Mouse (Mus musculus) bone marrow, adult 2 months (tissue): ENCODE results near the gene Slc6a2. TPM values are rescaled to one million over a fixed set of nuclear protein-coding genes. Genes with fewer than 3 reads are reported as not detected.

Experiments
- H3K27ac ChIP-seq: fragments of 200-500 bp; 2 replicates; pipeline ENCODE4 v1.5.1; 2012; ENCODE audit warnings: low read depth, mild to moderate bottlenecking, control low read depth, inconsistent platforms, low read length; ENCODE audit not compliant: control insufficient read depth, poor library complexity, insufficient read depth
- H3K4me1 ChIP-seq: fragments of 200-500 bp; 2 replicates; pipeline ENCODE4 v1.6.1; 2011; ENCODE audit warnings: low read length; ENCODE audit not compliant: control insufficient read depth, insufficient read depth
- H3K4me3 ChIP-seq: fragments of 200-500 bp; replicated peaks from 2 replicates; pipeline ENCODE3; 2011; ENCODE audit warnings: mild to moderate bottlenecking, low read depth, low read length, control low read depth; ENCODE audit not compliant: control insufficient read depth
- CTCF ChIP-seq: fragments of 200-500 bp; IDR thresholded peaks from 2 replicates; pipeline ENCODE4 v1.5.1; 2011; ENCODE audit warnings: low read length, control low read depth; ENCODE audit not compliant: control insufficient read depth, insufficient read depth
- POLR2A ChIP-seq: fragments of 200-500 bp; IDR thresholded peaks from 2 replicates; pipeline ENCODE4 v1.6.1; 2011; ENCODE audit warnings: low read depth, mild to moderate bottlenecking, control low read depth, low read length, borderline replicate concordance; ENCODE audit not compliant: control insufficient read depth
- WGBS: fragments of 180-500 bp; shearing (Covaris S2); methylation state at CpG from one replicate; pipeline ENCODE4 v1.1.7; 2018; 5-methylcytosine and 5-hydroxymethylcytosine counted together
- polyA plus RNA-seq: library from polyadenylated mRNA; stranded (reverse); fragments of >200 nt; gene quantifications from 2 replicates; pipeline ENCODE4 v1.2.4, GENCODE M21; 2011; ENCODE audit warnings: low replicate concordance; ENCODE audit not compliant: missing spikeins, insufficient read depth, insufficient read length

Gene Slc6a2
- polyA plus RNA-seq, 1 experiment: not detected

DNA sequence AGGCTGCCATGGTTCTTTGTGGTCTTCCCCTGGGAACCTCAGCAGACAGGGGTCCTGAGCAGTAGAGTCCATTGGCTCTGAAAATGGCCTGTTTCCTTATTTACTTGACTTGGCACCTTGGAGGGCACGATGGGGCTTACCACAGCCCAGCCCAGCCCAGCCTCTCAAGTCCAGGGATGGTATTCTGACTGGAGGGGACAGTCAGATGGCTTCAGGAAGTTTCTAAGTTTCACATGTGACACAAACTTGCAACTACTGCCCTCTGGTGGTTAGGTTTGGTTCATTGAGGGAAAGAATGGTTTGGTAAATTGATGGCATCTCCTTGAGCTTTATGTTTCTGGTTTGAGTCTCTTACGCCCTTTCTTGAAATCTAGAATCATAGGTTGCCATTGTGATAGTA, 38.7 kb downstream of the Slc6a2 start:
- H3K4me3 ChIP-seq: no peak overlapping the region
- TF ChIP-seq CTCF (no peak), POLR2A (no peak)
- no peak overlapping the region for H3K27ac ChIP-seq
- no peaks in the 10 kb centered on the region for H3K4me1 ChIP-seq
- WGBS: 41% methylated on average over 2 of the region's 2 CpGs

DNA sequence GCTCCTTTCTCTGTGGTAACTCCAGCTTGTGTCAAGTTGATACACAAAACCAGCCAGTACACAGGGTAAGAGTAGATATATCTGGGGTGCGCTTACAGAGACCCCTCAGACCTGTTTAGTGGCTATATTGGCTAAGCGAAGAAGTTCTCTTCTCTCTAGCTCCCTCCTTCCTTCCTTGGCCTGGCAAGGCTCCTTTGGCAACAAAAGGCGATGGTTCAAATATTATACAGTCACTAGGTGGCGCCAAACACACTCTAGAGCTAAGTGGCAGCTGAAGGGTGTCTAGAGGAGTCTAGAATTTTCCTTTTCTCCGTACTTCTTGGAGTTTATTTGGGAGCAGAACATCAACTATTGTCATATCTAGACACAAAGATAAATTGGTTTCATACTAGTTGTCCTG, 50.4 kb downstream of the Slc6a2 start:
- Histone ChIP-seq H3K27ac (no peak overlapping the region), H3K4me1 (no peaks in the 10 kb centered on the region), H3K4me3 (no peak overlapping the region)
- 17% methylated on average over 5 of the region's 5 CpGs for WGBS
- TF ChIP-seq POLR2A (no peak), CTCF (0 out of 2 replicates have a peak, but pooled peaks have one; percentile 8)

GRCm38 (mm10) chr8:93011439-93011838, 51.6 kb downstream of the Slc6a2 start:
- TF ChIP-seq CTCF (peak; percentile 91), POLR2A (no peak)

DNA sequence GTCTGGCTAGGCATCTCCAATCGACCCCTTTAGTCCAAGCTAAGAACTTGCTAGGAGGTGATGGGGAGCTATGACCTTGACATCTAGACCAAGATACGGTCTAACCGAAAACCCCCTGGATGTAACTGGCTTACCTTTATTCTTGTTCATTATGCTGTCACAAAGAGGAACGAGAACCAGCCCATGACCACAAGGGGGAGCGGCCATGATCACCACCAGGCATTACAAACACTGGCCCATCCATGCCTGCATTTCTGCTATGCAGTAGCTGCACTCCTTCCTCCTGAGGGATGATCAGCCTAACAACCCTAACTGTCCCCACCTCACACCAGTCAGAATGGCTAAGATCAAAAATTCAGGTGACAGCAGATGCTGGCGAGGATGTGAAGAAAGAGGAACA, 52.3 kb downstream of the Slc6a2 start:
- Histone ChIP-seq H3K27ac (no peak overlapping the region), H3K4me1 (no peaks in the 10 kb centered on the region), H3K4me3 (no peak overlapping the region)
- TF ChIP-seq POLR2A (no peak), CTCF (no peak)
- 62% methylated on average over 6 of the region's 6 CpGs for WGBS

More at GRCm38 (mm10) chr8:93011439-93011838, 51.6 kb downstream of the Slc6a2 start:
- Histone ChIP-seq H3K4me1 (no peaks in the 10 kb centered on the region), H3K4me3 (no peak overlapping the region), H3K27ac (no peak overlapping the region)
- WGBS: 7% methylated on average over 9 of the region's 9 CpGs

DNA sequence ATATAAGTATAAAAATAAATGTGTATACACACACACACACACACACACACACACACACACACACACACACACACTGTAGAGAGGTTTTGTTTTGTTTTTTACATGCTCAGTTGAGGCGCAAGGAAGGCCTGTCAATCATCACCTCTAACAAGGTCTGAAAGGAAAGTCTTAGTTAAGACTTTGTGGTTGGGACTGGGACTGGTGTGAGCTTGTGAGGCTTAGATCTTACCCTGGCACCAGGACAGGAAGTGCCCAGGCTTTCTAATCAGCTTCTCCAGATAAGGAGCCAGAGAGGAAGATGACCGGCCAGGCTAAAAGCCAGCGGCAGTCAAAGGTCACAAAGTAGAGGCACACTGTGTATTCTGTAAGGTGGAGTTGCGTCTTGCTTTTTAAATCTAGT, 54.4 kb downstream of the Slc6a2 start:
- Histone ChIP-seq H3K27ac (no peak overlapping the region), H3K4me3 (no peak overlapping the region), H3K4me1 (no peaks in the 10 kb centered on the region)
- TF ChIP-seq POLR2A (no peak), CTCF (no peak)
- 11% methylated on average over 4 of the region's 4 CpGs for WGBS

- 66% methylated on average over 5 of the region's 5 CpGs for WGBS
- no peak for TF ChIP-seq CTCF
- TF ChIP-seq POLR2A: no peak
- Histone ChIP-seq H3K4me1 (no peaks in the 10 kb centered on the region), H3K4me3 (no peak overlapping the region), H3K27ac (no peak overlapping the region)
These were observed 61.9 kb downstream of the Slc6a2 start for GRCm38 (mm10) chr8:93021738-93022137.

DNA sequence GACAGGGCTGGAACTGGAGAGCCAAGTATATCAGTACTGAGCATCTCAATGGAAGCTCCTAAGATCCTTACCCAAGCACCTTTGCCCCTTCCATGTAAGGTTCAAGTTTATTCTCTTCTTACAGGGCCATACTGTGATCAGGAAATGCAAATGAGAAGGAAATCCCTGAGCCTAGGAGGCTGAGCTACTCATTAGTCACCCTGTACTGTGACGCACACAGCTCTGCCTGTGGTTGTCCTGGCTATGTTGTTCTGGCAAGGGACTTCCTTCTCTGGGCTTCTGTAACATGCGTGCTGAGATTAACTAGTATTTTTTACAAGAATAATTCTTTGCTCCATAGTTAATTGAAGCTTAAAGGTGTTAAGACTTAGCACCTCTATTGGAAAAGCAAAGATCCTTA, 70.8 kb downstream of the Slc6a2 start:
- H3K4me3 ChIP-seq: no peak overlapping the region
- TF ChIP-seq CTCF (no peak), POLR2A (no peak)
- no peaks in the 10 kb centered on the region for H3K4me1 ChIP-seq
- 9% methylated on average over 2 of the region's 2 CpGs for WGBS
- no peak overlapping the region for H3K27ac ChIP-seq

DNA sequence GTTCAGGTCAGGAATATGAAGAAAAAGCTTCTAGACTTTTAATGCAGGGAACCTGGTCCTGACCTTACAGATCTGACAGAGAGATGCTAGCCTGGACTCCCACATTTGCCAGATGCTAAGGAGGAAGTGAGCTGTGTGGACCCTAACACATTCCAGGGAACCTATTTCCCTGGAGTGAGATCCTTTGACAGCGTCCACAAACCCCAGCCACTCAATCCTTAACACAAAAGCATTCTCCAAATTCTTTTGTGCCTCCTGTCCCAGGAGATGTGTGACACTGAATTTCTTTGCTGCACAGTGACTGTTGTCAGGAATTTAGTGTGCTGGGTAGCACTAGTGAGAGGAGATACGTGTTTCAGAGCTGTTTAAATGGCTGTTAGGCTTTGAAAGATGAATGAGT, 79.0 kb downstream of the Slc6a2 start:
- no peak overlapping the region for H3K27ac ChIP-seq
- H3K4me1 ChIP-seq: no peaks in the 10 kb centered on the region
- WGBS: 34% methylated on average over 2 of the region's 2 CpGs
- no peak overlapping the region for H3K4me3 ChIP-seq
- TF ChIP-seq POLR2A: no peak

- WGBS: 73% methylated on average over 2 of the region's 2 CpGs
- H3K4me1 ChIP-seq: no peaks in the 10 kb centered on the region
- no peak for TF ChIP-seq CTCF
- no peak for TF ChIP-seq POLR2A
- H3K4me3 ChIP-seq: no peak overlapping the region
- H3K27ac ChIP-seq: no peak overlapping the region
These were observed 80.4 kb downstream of the Slc6a2 start for GRCm38 (mm10) chr8:93040256-93040655.

- H3K4me3 ChIP-seq: no peak overlapping the region
- no peak for TF ChIP-seq POLR2A
- no peak for TF ChIP-seq CTCF
- WGBS: 67% methylated on average over 4 of the region's 4 CpGs
- H3K4me1 ChIP-seq: no peaks in the 10 kb centered on the region
- H3K27ac ChIP-seq: no peak overlapping the region
These were observed 81.1 kb downstream of the Slc6a2 start for GRCm38 (mm10) chr8:93040776-93041567.
